19 mouse cellular contexts compared by ENCODE assay signal in genomic region chr2:167330581-167330980, GRCm38 (mm10). TPM values are rescaled to one million over a fixed set of nuclear protein-coding genes. Genes with fewer than 3 reads are reported as not detected.
DNase-seq lines count a peak whose midpoint lies in the region; ATAC-seq and TF ChIP-seq lines count a peak whose summit lies in the region.
"Had no signal": no experiment of that assay in that cellular context is flagged by ENCODE, and none has a peak within 500 bp of the region (broad histone marks: within the 10 kb centered on the region; RNA-seq: fewer than 3 reads in every experiment).

No protein-coding gene starts in this region.

- DNase-seq in gastrocnemius, adult 18-20 months (ENCODE audit: low spot score) = peak; percentile 56
- no peak for DNase-seq in gastrocnemius, postnatal 10 days
- DNase-seq in limb, embryonic 10.5 days (ENCODE audit: low spot score) = no peak
- peak; percentile 69 to 73 for DNase-seq in cerebellum, adult 18-20 months
- DNase-seq in limb, embryonic 14.5 days (ENCODE audit: low spot score) = no peak
- no peak for DNase-seq in kidney, adult 9 months
- no peak for DNase-seq in spleen, postnatal 4 days (ENCODE audit: low spot score in 2 of 2)
- DNase-seq: B cell, adult 2 months; kidney, postnatal 10 days; layer of hippocampus, adult 9-11 months; liver, postnatal 0 days; lung, postnatal 4 days had no signal

- H3K36me3 ChIP-seq in limb, embryonic 13.5 days = no peaks in the 10 kb centered on the region
- no peaks in the 10 kb centered on the region for H3K36me3 ChIP-seq in limb, embryonic 10.5 days
- H3K36me3 ChIP-seq in limb, embryonic 14.5 days (ENCODE audit: control insufficient read depth, insufficient read depth, low read length) = no peaks in the 10 kb centered on the region
- H3K36me3 ChIP-seq: embryonic facial prominence, embryonic 15.5 days; midbrain, embryonic 12.5 days; stomach, embryonic 15.5 days had no signal

- no peak overlapping the region; the same call in 1 of the 2 replicates for H3K27ac ChIP-seq in limb, embryonic 13.5 days
- no peak overlapping the region for H3K27ac ChIP-seq in limb, embryonic 10.5 days
- 0 out of 2 replicates have a peak overlapping the region, but pooled peaks have one; percentile 13 for H3K27ac ChIP-seq in limb, embryonic 14.5 days (replicated peaks; ENCODE audit: low read depth, low read length)
- H3K27ac ChIP-seq: embryonic facial prominence, embryonic 15.5 days; stomach, embryonic 15.5 days had no signal

- TF ChIP-seq POLR2A in limb, embryonic 14.5 days (IDR thresholded peaks at IDR 0.05; ENCODE audit: borderline replicate concordance, extremely low read depth, insufficient read depth, insufficient read length) = no peak

- H3K9me3 ChIP-seq in limb, embryonic 13.5 days = no peaks in the 10 kb centered on the region
- H3K9me3 ChIP-seq in limb, embryonic 10.5 days (replicated peaks) = no peaks in the 10 kb centered on the region
- H3K9me3 ChIP-seq in limb, embryonic 14.5 days (ENCODE audit: control insufficient read depth, low read length) = no peaks in the 10 kb centered on the region
- H3K9me3 ChIP-seq: embryonic facial prominence, embryonic 15.5 days; forebrain, embryonic 13.5 days; midbrain, embryonic 12.5 days; stomach, embryonic 15.5 days had no signal

- H3K4me2 ChIP-seq in limb, embryonic 13.5 days (replicated peaks) = no peak overlapping the region
- H3K4me2 ChIP-seq in limb, embryonic 14.5 days (replicated peaks; ENCODE audit: low read depth, low read length, severe bottlenecking) = no peak overlapping the region
- H3K4me2 ChIP-seq: embryonic facial prominence, embryonic 15.5 days; forebrain, embryonic 13.5 days; heart, embryonic 11.5 days; midbrain, embryonic 12.5 days; stomach, embryonic 15.5 days had no signal

- WGBS in limb, embryonic 13.5 days = 86% methylated on average over 5 of the region's 5 CpGs
- 93% methylated on average over 5 of the region's 5 CpGs for WGBS in limb, embryonic 10.5 days
- WGBS in limb, embryonic 14.5 days = 84% methylated on average over 5 of the region's 5 CpGs

- no peak overlapping the region for H3K9ac ChIP-seq in limb, embryonic 13.5 days
- H3K9ac ChIP-seq in limb, embryonic 14.5 days (ENCODE audit: low read depth, low read length, severe bottlenecking) = no peak overlapping the region
- H3K9ac ChIP-seq: embryonic facial prominence, embryonic 15.5 days; forebrain, embryonic 13.5 days; midbrain, embryonic 12.5 days; stomach, embryonic 15.5 days had no signal

- ATAC-seq in limb, embryonic 13.5 days (ENCODE audit: low FRiP score, low read depth) = peak; percentile 66; the same call in 1 of the 2 replicates
- no peak for ATAC-seq in limb, embryonic 14.5 days (ENCODE audit: low FRiP score, low read depth)
- ATAC-seq: forebrain, embryonic 13.5 days; intestine, postnatal 0 days; liver, postnatal 0 days had no signal

- H3K4me1 ChIP-seq in limb, embryonic 13.5 days = peaks cover 33% of the 10 kb centered on the region
- H3K4me1 ChIP-seq in limb, embryonic 10.5 days = peaks cover 49% of the 10 kb centered on the region
- peaks cover 16% of the 10 kb centered on the region for H3K4me1 ChIP-seq in limb, embryonic 14.5 days (ENCODE audit: control insufficient read depth, insufficient read depth, low read length)

- no peaks in the 10 kb centered on the region for H3K27me3 ChIP-seq in limb, embryonic 13.5 days
- H3K27me3 ChIP-seq in limb, embryonic 10.5 days (ENCODE audit: low read depth, poor library complexity, severe bottlenecking) = no peaks in the 10 kb centered on the region
- H3K27me3 ChIP-seq in limb, embryonic 14.5 days (ENCODE audit: control insufficient read depth, insufficient read depth, low read length) = no peaks in the 10 kb centered on the region
- H3K27me3 ChIP-seq: embryonic facial prominence, embryonic 15.5 days; forebrain, embryonic 13.5 days; midbrain, embryonic 12.5 days; stomach, embryonic 15.5 days had no signal

- no peak overlapping the region for H3K4me3 ChIP-seq in limb, embryonic 13.5 days
- H3K4me3 ChIP-seq in limb, embryonic 10.5 days = no peak overlapping the region
- H3K4me3 ChIP-seq in limb, embryonic 14.5 days (replicated peaks; ENCODE audit: low read length) = no peak overlapping the region
- H3K4me3 ChIP-seq: embryonic facial prominence, embryonic 15.5 days; forebrain, embryonic 13.5 days; midbrain, embryonic 12.5 days; stomach, embryonic 15.5 days had no signal

RNA-seq across cellular contexts. Expression of gene B4galt5, which starts 18.4 kb away (rescaled TPM):
- total RNA-seq in gastrocnemius, adult 18-20 months (2021) = 1 to 10 TPM; 6.9 to 7.9 TPM
- total RNA-seq in gastrocnemius, postnatal 10 days (2021) = 10 to 100 TPM; 21.1 to 26.0 TPM
- polyA plus RNA-seq in limb, embryonic 13.5 days (2015; fragmentation: Nextera tagmentation; extraction: Ambion mirVana) = 10.1 and 13.9 TPM in 2 replicates
- polyA plus RNA-seq in limb, embryonic 10.5 days (2016; fragmentation: Nextera tagmentation; extraction: Ambion mirVana) = 10.3 and 11.3 TPM in 2 replicates
- 21.8 and 23.6 TPM in 2 replicates for polyA plus RNA-seq in limb, embryonic 14.5 days (2012; rRNA removed)
- polyA plus RNA-seq in limb, embryonic 14.5 days (2014; fragmentation: Nextera tagmentation; extraction: Ambion mirVana) = 23.2 and 24.5 TPM in 2 replicates

Comparison
In these comparisons a context has a peak if more than half of its experiments do, and no peak if none do; other contexts are left out.
1. DNase-seq: peak in gastrocnemius, adult 18-20 months (single experiment) and cerebellum, adult 18-20 months (2 of 2); none in gastrocnemius, postnatal 10 days (single experiment), limb, embryonic 10.5 days (single experiment), limb, embryonic 14.5 days (single experiment), kidney, adult 9 months (single experiment) and spleen, postnatal 4 days (0 of 2).